Mouse (Mus musculus) liver, postnatal 0 days (tissue): ENCODE results near the gene Comt.

Source experiments
- CTCF ChIP-seq: sonication (generic); IDR thresholded peaks from 2 replicates; pipeline ENCODE4 v1.5.1; 2016; ENCODE audit warnings: antibody characterized with exemption, low read depth
- EP300 ChIP-seq: IDR thresholded peaks from 2 replicates; pipeline ENCODE4 v1.6.1; 2016; ENCODE audit warnings: antibody characterized with exemption, low read depth, mild to moderate bottlenecking

DNA sequence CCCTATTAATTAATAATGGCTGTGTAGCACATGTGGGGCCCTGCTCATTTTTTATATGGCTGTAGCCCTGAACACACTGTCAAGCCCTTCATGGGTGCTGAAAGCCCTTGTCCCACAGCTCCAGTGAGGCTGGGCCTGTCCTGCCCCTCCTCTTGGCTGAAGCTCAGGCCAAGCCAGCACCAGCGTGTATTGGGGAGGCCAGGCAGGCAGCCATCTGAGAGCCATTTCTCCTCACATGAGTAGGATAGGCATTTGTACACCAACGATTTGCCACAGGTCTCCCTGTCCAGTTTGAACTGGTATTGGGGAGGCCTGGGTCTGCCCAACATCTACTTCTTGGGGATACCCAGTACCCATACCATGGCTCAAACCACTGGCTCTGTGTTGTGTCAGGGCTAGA is 47.4 kb upstream of the Comt start:
- no peak for TF ChIP-seq CTCF
- no peak for TF ChIP-seq EP300
